In the genomic region with DNA sequence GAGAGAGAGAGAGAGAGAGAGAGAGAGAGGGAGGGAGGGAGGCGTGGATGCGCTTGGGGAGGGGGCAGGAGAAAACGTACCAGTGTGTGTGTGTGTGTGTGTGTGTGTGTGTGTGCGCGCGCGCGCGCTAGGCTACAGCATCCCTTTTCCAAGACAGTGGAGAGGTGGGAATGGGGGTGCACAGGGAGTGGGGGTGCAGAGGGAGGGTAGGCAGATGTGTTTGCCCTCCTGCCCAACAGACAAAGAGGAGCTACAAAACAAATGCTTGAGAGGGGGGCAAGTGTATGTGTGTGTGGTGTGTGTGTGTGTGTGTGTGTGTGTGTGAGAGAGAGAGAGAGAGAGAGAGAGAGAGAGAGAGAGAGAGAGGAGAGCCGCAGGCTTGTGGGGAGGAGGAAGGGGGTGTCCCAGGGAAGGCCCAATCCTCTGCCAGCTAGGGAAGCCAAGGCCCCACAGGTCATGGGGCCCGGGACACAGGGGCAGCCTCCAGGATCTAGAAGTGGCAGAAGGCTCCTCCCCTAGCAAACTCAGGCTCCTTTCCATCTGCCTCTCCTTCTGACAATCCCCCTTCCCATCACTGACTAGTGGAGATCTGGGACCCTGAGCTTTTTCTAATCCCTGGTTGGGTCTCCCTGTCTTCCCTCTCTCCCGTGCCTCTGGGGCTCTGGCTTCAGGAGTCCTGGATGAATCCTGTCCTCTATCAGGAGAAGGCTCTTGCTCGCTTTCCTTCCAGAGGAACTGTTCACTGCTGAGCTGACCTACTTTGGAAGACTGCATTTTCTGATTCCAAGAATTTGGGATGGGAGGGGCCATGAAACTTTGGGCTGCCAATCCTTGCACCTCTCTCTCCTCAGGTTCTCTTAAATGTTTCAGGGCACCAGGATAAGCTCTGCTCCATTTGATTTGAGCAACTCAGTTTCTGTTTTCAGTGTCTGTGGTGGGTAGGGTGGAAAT, we compare ENCODE assay signal across 8 mouse cellular contexts. TPM values are rescaled to one million over a fixed set of nuclear protein-coding genes. Genes with fewer than 3 reads are reported as not detected.
A peak's percentile ranks its signal among the peaks of the same experiment; 100 is the strongest.
DNase-seq lines count a peak whose midpoint lies in the region; TF ChIP-seq lines count a peak whose summit lies in the region.

No protein-coding gene starts in this region.

- DNase-seq in thymus, adult 2 months, result no peak
- no peak for DNase-seq in thymus, adult 18-20 months
- peak; percentile 48 for DNase-seq in forebrain, embryonic 10.5 days (ENCODE audit: extremely low spot score, low spot score)
- peak; percentile 30 for DNase-seq in heart, postnatal 4 days
- DNase-seq in kidney, postnatal 4 days, result peak; percentile 44 to 59
- peak; percentile 40 for DNase-seq in lung, postnatal 10 days
- DNase-seq in right cerebral cortex, postnatal 25 days, result peak; percentile 42
- DNase-seq in spleen, postnatal 10 days (ENCODE audit: low spot score in 2 of 2), result no peak

- WGBS in thymus, adult 2 months, result 16% methylated on average over 12 of the region's 13 CpGs
- WGBS in forebrain, embryonic 10.5 days, result 4% methylated on average over 13 of the region's 13 CpGs

- H3K4me1 ChIP-seq in thymus, adult 2 months (replicated peaks; ENCODE audit: control insufficient read depth, insufficient read depth, low read length), result peaks cover 14% of the 10 kb centered on the region
- peaks cover 36% of the 10 kb centered on the region for H3K4me1 ChIP-seq in forebrain, embryonic 10.5 days

- no peak for TF ChIP-seq CTCF in thymus, adult 2 months (IDR thresholded peaks at IDR 0.05; ENCODE audit: borderline replicate concordance, control insufficient read depth, extremely low read depth, insufficient read depth, low read length, poor library complexity)

- H3K27ac ChIP-seq in thymus, adult 2 months (ENCODE audit: control insufficient read depth, insufficient read depth, low read length), result no peak overlapping the region
- peak overlapping the region; percentile 85 for H3K27ac ChIP-seq in forebrain, embryonic 10.5 days

- no peaks in the 10 kb centered on the region for H3K27me3 ChIP-seq in thymus, adult 2 months (ENCODE audit: control insufficient read depth, insufficient read depth, low read length)
- H3K27me3 ChIP-seq in forebrain, embryonic 10.5 days (ENCODE audit: poor library complexity, severe bottlenecking), result peaks cover 19% of the 10 kb centered on the region

- H3K36me3 ChIP-seq in thymus, adult 2 months (ENCODE audit: control insufficient read depth, insufficient read depth, low read length), result no peaks in the 10 kb centered on the region
- H3K36me3 ChIP-seq in forebrain, embryonic 10.5 days (replicated peaks), result peaks cover 10% of the 10 kb centered on the region

- H3K9me3 ChIP-seq in forebrain, embryonic 10.5 days, result no peaks in the 10 kb centered on the region

- no peak for TF ChIP-seq POLR2A in thymus, adult 2 months (IDR thresholded peaks at IDR 0.05; ENCODE audit: control insufficient read depth, extremely low read depth, insufficient read depth, low read length, poor library complexity)

- peak overlapping the region; percentile 45 for H3K4me3 ChIP-seq in thymus, adult 2 months (ENCODE audit: control insufficient read depth, insufficient read depth, low read length)
- peak overlapping the region; percentile 68 for H3K4me3 ChIP-seq in forebrain, embryonic 10.5 days

RNA-seq across cellular contexts. Expression of gene Ikzf4, which starts 0.6 kb away (rescaled TPM):
- 6.7 and 8.6 TPM in 2 replicates for polyA plus RNA-seq in thymus, adult 2 months (2012; rRNA removed)
- polyA plus RNA-seq in forebrain, embryonic 10.5 days (2016; fragmentation: Nextera tagmentation; extraction: Ambion mirVana), result 3.2 and 3.9 TPM in 2 replicates
- 1 to 10 TPM; 1.7 to 2.4 TPM for total RNA-seq in heart, postnatal 4 days (2021)

RNA-seq across cellular contexts. Expression of gene Rps26, which starts 19.9 kb away (rescaled TPM):
- 988 and 1,135 TPM in 2 replicates for polyA plus RNA-seq in thymus, adult 2 months (2012; rRNA removed)
- 574 and 577 TPM in 2 replicates for polyA plus RNA-seq in forebrain, embryonic 10.5 days (2016; fragmentation: Nextera tagmentation; extraction: Ambion mirVana)
- total RNA-seq in heart, postnatal 4 days (2021), result 100 to 1,000 TPM; 505 to 516 TPM

RNA-seq across cellular contexts. Expression of gene Suox, which starts 27.5 kb away (rescaled TPM):
- polyA plus RNA-seq in thymus, adult 2 months (2012; rRNA removed), result 19.1 and 21.3 TPM in 2 replicates
- 10.8 and 10.9 TPM in 2 replicates for polyA plus RNA-seq in forebrain, embryonic 10.5 days (2016; fragmentation: Nextera tagmentation; extraction: Ambion mirVana)
- 10 to 100 TPM; 11.6 to 12.1 TPM for total RNA-seq in heart, postnatal 4 days (2021)

RNA-seq across cellular contexts. Expression of gene Rab5b, which starts 49.6 kb away (rescaled TPM):
- 73.8 and 86.1 TPM in 2 replicates for polyA plus RNA-seq in thymus, adult 2 months (2012; rRNA removed)
- 63.4 and 68.8 TPM in 2 replicates for polyA plus RNA-seq in forebrain, embryonic 10.5 days (2016; fragmentation: Nextera tagmentation; extraction: Ambion mirVana)
- 10 to 100 TPM; 65.1 to 66.3 TPM for total RNA-seq in heart, postnatal 4 days (2021)

RNA-seq across cellular contexts. Expression of gene Erbb3, which starts 57.0 kb away (rescaled TPM):
- 2.8 and 3.3 TPM in 2 replicates for polyA plus RNA-seq in thymus, adult 2 months (2012; rRNA removed)
- polyA plus RNA-seq in forebrain, embryonic 10.5 days (2016; fragmentation: Nextera tagmentation; extraction: Ambion mirVana), result 3.0 and 3.1 TPM in 2 replicates
- 1 to 10 TPM; 7.1 to 8.2 TPM for total RNA-seq in heart, postnatal 4 days (2021)

Comparison
In these comparisons a context has a peak if more than half of its experiments do, and no peak if none do; other contexts are left out.
1. DNase-seq: peak in forebrain, embryonic 10.5 days (single experiment), heart, postnatal 4 days (single experiment), kidney, postnatal 4 days (2 of 2), lung, postnatal 10 days (single experiment) and right cerebral cortex, postnatal 25 days (single experiment); none in thymus, adult 2 months (single experiment), thymus, adult 18-20 months (0 of 2) and spleen, postnatal 10 days (0 of 2).